Comparison of ENCODE assay signal across 9 mouse cellular contexts in genomic region chr10:75137148-75137547, GRCm38 (mm10).
DNase-seq lines count a peak whose midpoint lies in the region; ATAC-seq and TF ChIP-seq lines count a peak whose summit lies in the region.
"Had no signal": no experiment of that assay in that cellular context is flagged by ENCODE, and none has a peak within 500 bp of the region (broad histone marks: within the 10 kb centered on the region; RNA-seq: fewer than 3 reads in every experiment).

No protein-coding gene starts in this region.

- H3K27me3 ChIP-seq in lung, embryonic 14.5 days (ENCODE audit: insufficient read depth, low read length), result no peaks in the 10 kb centered on the region
- H3K27me3 ChIP-seq in neural tube, embryonic 15.5 days (replicated peaks), result no peaks in the 10 kb centered on the region

- WGBS in lung, embryonic 14.5 days, result 72% methylated on average over 3 of the region's 3 CpGs
- 79% methylated on average over 3 of the region's 3 CpGs for WGBS in neural tube, embryonic 15.5 days

- H3K9ac ChIP-seq in lung, embryonic 14.5 days, result no peak overlapping the region
- H3K9ac ChIP-seq in neural tube, embryonic 15.5 days (replicated peaks), result no peak overlapping the region

- no peak for TF ChIP-seq CTCF in lung, embryonic 14.5 days (IDR thresholded peaks at IDR 0.05; ENCODE audit: low read depth)

- no peaks in the 10 kb centered on the region for H3K4me1 ChIP-seq in lung, embryonic 14.5 days (ENCODE audit: insufficient read depth)
- H3K4me1 ChIP-seq in neural tube, embryonic 15.5 days, result no peaks in the 10 kb centered on the region

- H3K9me3 ChIP-seq in lung, embryonic 14.5 days (ENCODE audit: low read depth, low read length), result no peaks in the 10 kb centered on the region
- no peaks in the 10 kb centered on the region for H3K9me3 ChIP-seq in neural tube, embryonic 15.5 days (replicated peaks)

- ATAC-seq in lung, embryonic 14.5 days (ENCODE audit: insufficient read depth), result no peak
- no peak for ATAC-seq in neural tube, embryonic 15.5 days (ENCODE audit: low FRiP score)
- no peak for ATAC-seq in frontal cortex, adult (ENCODE audit: low TSS enrichment)

- H3K4me2 ChIP-seq in lung, embryonic 14.5 days, result no peak overlapping the region
- no peak overlapping the region for H3K4me2 ChIP-seq in neural tube, embryonic 15.5 days

- H3K36me3 ChIP-seq in lung, embryonic 14.5 days (ENCODE audit: insufficient read depth), result peaks cover 53% of the 10 kb centered on the region; the same call in 1 of the 2 replicates
- peaks cover 75% of the 10 kb centered on the region for H3K36me3 ChIP-seq in neural tube, embryonic 15.5 days

- DNase-seq in layer of hippocampus, postnatal 10 days (ENCODE audit: low spot score in 2 of 2), result peak; percentile 25 to 45
- DNase-seq in layer of hippocampus, postnatal 36 days, result no peak
- peak; percentile 49 for DNase-seq in cerebellum, adult 8-10 months
- peak; percentile 22 for DNase-seq in lung, embryonic 14.5 days
- peak; percentile 89 for DNase-seq in thymus, postnatal 0 days (ENCODE audit: low spot score)
- DNase-seq in urinary bladder, adult 2 months (ENCODE audit: low spot score), result no peak
- DNase-seq: adrenal gland, postnatal 14 days had no signal

- H3K4me3 ChIP-seq in lung, embryonic 14.5 days (ENCODE audit: low read depth, low read length), result no peak overlapping the region
- H3K4me3 ChIP-seq in neural tube, embryonic 15.5 days (replicated peaks), result no peak overlapping the region

- no peak overlapping the region for H3K27ac ChIP-seq in lung, embryonic 14.5 days (ENCODE audit: low read depth)
- no peak overlapping the region for H3K27ac ChIP-seq in neural tube, embryonic 15.5 days (replicated peaks)

Comparison
In these comparisons a context has a peak if more than half of its experiments do, and no peak if none do; other contexts are left out.
1. DNase-seq: peak in layer of hippocampus, postnatal 10 days (2 of 2), cerebellum, adult 8-10 months (single experiment), lung, embryonic 14.5 days (single experiment) and thymus, postnatal 0 days (single experiment); none in layer of hippocampus, postnatal 36 days (0 of 2) and urinary bladder, adult 2 months (single experiment).